Mouse (Mus musculus) midbrain, embryonic 15.5 days (tissue): ENCODE measurements around the gene Tgfbr1. TPM values are rescaled to one million over a fixed set of nuclear protein-coding genes. Genes with fewer than 3 reads are reported as not detected.

Experiments
- ATAC-seq: fragments of 200-750 bp; cut with Nextera tagmentation; replicated peaks from 2 replicates; pipeline ENCODE4 v1.8.0; 2017; ENCODE audit warnings: moderate TSS enrichment
- H3K27ac ChIP-seq: fragments of 300-500 bp; sonication (generic); 2 replicates; pipeline ENCODE4 v1.5.1; 2015; ENCODE audit warnings: mild to moderate bottlenecking, inconsistent platforms
- H3K27me3 ChIP-seq: fragments of 300-500 bp; sonication (generic); replicated peaks from 2 replicates; pipeline ENCODE4 v1.6.1; 2015; ENCODE audit warnings: inconsistent platforms
- H3K36me3 ChIP-seq: fragments of 300-500 bp; sonication (generic); replicated peaks from 2 replicates; pipeline ENCODE4 v1.6.1; 2015; ENCODE audit warnings: inconsistent platforms
- H3K4me1 ChIP-seq: fragments of 300-500 bp; sonication (generic); 2 replicates; pipeline ENCODE4 v1.6.1; 2015; ENCODE audit warnings: inconsistent platforms
- H3K4me2 ChIP-seq: fragments of 300-500 bp; sonication (generic); 2 replicates; pipeline ENCODE4 v1.6.1; 2015; ENCODE audit warnings: inconsistent platforms, mild to moderate bottlenecking, moderate library complexity
- H3K4me3 ChIP-seq: fragments of 300-500 bp; sonication (generic); 2 replicates; pipeline ENCODE4 v1.5.1; 2015; ENCODE audit warnings: mild to moderate bottlenecking, inconsistent platforms
- H3K9ac ChIP-seq: fragments of 300-500 bp; sonication (generic); 2 replicates; pipeline ENCODE4 v1.6.1; 2015; ENCODE audit warnings: mild to moderate bottlenecking, inconsistent platforms
- H3K9me3 ChIP-seq: fragments of 300-500 bp; sonication (generic); 2 replicates; pipeline ENCODE4 v1.6.1; 2016; ENCODE audit warnings: inconsistent platforms
- WGBS: fragments of 180-500 bp; shearing (Covaris S2); methylation state at CpG from one replicate; pipeline ENCODE4 v1.1.7; 2015; ENCODE audit warnings: mixed read lengths; 5-methylcytosine and 5-hydroxymethylcytosine counted together
- polyA plus RNA-seq: library from polyadenylated mRNA; unstranded; fragments of >200 nt; fragmentation: Nextera tagmentation; extraction: Ambion mirVana; gene quantifications from 2 replicates; pipeline ENCODE4 v1.2.1, GENCODE M21; 2015

The Tgfbr1 gene
- polyA plus RNA-seq, 1 experiment from 2014 or later, result 37.5 TPM

DNA sequence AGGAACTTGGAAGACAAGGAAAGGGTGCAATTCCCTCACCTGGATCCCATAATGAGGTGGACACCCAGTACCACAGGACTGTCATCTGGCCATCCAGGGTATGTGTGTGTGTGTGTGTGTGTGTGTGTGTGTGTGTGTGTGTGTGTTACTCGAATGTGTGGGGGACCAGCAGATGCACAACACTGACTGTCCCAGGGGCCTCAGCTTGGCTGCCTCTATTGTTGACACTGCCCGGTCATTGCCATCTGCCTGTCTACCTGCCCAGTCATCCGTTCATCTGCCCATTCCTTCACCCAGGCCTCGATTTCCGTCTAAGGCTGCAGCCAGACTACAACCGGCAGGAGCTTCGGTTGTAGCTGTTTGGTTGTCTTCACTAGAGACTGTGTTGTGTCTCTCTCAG, 79.7 kb downstream of the Tgfbr1 start:
- 75% methylated on average over 7 of the region's 7 CpGs for WGBS
- no peaks in the 10 kb centered on the region for H3K27me3 ChIP-seq
- H3K4me3 ChIP-seq, result no peak overlapping the region
- H3K9ac ChIP-seq, result no peak overlapping the region
- no peak overlapping the region for H3K4me2 ChIP-seq
- H3K4me1 ChIP-seq, result peaks cover 9% of the 10 kb centered on the region
- no peak for ATAC-seq
- no peaks in the 10 kb centered on the region for H3K36me3 ChIP-seq
- no peaks in the 10 kb centered on the region for H3K9me3 ChIP-seq
- H3K27ac ChIP-seq, result no peak overlapping the region

DNA sequence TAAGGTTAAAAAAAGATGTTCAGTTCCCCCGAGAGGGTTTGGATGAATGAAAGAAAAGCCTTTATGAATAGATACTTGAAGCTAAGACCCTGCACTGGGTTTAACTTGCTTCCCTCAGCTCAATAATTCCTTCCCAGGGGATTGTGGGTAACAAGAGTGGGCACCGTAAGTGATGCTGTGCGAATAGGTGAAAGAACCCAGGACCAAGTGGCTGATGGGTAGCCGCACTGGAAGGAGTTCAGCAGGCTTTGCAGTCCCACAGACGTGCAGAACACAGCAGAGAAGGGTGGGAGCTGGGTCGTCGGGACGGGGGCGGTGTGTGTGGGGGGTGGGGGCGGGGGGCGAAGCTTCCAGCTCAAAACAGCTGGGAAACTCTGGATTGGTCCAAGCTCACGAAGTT, 82.1 kb downstream of the Tgfbr1 start:
- Histone ChIP-seq H3K36me3 (no peaks in the 10 kb centered on the region), H3K9me3 (no peaks in the 10 kb centered on the region), H3K27me3 (no peaks in the 10 kb centered on the region), H3K4me1 (peaks cover 13% of the 10 kb centered on the region), H3K4me3 (no peak overlapping the region), H3K9ac (no peak overlapping the region), H3K27ac (no peak overlapping the region), H3K4me2 (no peak overlapping the region)
- 64% methylated on average over 12 of the region's 12 CpGs for WGBS
- ATAC-seq, result no peak

DNA sequence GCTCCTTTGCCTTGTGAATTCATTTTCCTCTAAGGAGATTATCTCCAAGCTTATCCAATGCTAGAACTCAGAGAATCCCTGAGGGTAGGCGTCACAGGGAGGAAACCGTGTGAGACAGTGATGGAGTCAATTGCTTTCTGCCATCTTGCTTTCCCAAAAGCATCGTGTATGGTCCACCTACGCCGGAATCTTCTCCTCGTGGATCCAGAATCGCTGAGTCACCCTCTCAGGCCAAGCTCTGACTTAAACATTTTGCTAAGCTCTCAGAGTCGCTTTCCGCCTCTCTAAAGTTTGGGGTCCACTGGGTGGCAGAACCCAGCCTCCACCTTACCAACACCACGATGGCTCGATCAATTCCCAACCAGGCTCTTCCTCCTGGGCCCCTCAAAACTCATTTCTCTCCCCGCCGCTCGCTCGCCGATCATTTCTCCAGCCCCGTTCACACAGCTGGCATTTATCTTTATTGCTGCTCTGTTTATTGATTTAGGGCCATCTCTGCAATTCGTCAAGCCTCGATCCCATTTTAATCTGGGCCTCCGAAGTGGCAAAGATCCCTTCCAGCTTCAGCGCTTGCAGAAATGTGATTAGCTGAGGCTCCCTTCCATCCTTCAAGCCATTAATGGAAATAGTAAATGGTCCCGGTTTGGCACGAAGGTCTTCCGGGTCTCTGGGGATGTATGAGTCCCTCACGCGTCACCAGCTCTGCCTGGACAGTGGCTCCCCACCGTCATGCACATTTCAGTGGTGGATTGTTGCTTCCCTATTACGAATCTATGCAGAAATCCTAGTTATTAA, 82.7 kb downstream of the Tgfbr1 start:
- Histone ChIP-seq H3K9ac (no peak overlapping the region), H3K27me3 (no peaks in the 10 kb centered on the region), H3K4me1 (peaks cover 13% of the 10 kb centered on the region), H3K36me3 (no peaks in the 10 kb centered on the region), H3K4me3 (no peak overlapping the region), H3K4me2 (no peak overlapping the region), H3K9me3 (no peaks in the 10 kb centered on the region), H3K27ac (no peak overlapping the region)
- 70% methylated on average over 28 of the region's 28 CpGs for WGBS
- ATAC-seq, result no peak

DNA sequence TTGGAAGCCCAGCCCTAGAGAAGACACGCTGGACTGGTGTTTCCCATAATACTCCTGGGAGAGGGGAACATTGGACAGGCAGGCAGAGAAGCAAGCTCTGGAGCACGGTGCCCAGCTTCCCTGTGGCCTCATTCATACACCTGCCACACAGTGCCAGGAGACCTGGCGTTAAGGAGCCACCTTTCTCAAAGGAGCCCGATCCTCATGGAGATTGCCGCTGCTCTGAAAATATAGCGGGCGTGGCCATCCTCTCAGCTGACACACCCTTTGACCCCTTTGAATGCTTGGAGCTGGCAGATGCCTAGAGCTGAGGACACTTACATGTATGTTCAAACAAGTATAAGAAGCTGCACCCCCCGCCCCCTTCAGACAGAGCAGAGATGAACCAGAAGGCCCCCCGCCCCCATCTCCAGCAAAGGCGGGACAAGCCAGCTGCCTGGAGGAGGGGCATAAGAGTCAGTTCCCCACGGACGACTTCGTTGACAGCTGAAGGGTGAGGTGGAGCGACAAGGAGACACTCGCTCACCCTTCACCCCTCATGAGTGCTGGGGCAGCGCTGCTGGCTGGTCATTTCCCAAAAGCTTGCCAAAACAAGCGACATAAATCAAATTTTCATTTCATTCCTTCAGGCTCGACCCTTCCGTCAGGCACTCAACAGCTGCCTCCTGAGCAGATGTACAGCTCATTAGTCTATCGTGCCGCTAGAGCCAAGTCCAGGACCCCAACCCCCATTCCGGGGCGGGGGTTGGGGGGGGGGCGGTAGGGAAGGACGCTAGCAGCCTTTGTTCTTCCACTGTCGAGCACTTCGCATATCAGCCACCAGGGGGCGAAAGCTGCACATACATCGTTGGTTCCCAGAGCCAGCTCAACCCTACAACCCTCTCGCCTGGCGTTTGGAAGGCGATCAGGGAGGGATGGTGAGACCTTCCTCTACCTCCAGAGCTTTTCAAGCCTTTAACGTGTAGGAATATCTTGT, 84.6 kb downstream of the Tgfbr1 start:
- peak overlapping the region; percentile 53 for H3K9ac ChIP-seq
- peak; percentile 87 for ATAC-seq
- peak overlapping the region; percentile 78 for H3K27ac ChIP-seq
- no peaks in the 10 kb centered on the region for H3K27me3 ChIP-seq
- H3K4me3 ChIP-seq, result peak overlapping the region; percentile 45
- no peaks in the 10 kb centered on the region for H3K9me3 ChIP-seq
- WGBS, result under 1% methylated on average over 33 of the region's 33 CpGs
- peaks cover 13% of the 10 kb centered on the region for H3K4me1 ChIP-seq
- no peaks in the 10 kb centered on the region for H3K36me3 ChIP-seq
- peak overlapping the region; percentile 88 for H3K4me2 ChIP-seq

DNA sequence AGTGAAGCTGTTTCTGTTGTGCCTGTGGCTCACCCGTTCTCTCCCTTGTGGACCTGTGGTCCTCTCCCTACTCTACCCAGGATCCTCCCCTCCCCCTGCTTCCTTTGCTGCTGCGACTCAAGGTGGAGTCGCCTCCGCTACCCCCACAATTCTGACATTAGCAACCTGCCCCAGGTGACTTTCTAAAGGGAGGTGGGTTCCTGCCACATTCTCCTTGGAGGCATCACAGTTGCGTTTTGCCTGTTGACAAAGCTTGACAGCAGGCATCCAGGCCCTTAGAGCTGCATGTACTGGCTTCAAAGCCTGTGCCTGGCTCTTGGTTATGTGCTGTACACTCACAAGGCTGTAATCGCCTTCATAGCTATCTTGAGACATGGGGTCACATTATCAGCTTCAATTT, 85.9 kb downstream of the Tgfbr1 start:
- Histone ChIP-seq H3K9me3 (no peaks in the 10 kb centered on the region), H3K27ac (no peak overlapping the region), H3K4me1 (peaks cover 13% of the 10 kb centered on the region), H3K9ac (no peak overlapping the region), H3K36me3 (no peaks in the 10 kb centered on the region), H3K27me3 (no peaks in the 10 kb centered on the region), H3K4me2 (no peak overlapping the region), H3K4me3 (no peak overlapping the region)
- WGBS, result 82% methylated on average over 6 of the region's 6 CpGs
- ATAC-seq, result no peak

DNA sequence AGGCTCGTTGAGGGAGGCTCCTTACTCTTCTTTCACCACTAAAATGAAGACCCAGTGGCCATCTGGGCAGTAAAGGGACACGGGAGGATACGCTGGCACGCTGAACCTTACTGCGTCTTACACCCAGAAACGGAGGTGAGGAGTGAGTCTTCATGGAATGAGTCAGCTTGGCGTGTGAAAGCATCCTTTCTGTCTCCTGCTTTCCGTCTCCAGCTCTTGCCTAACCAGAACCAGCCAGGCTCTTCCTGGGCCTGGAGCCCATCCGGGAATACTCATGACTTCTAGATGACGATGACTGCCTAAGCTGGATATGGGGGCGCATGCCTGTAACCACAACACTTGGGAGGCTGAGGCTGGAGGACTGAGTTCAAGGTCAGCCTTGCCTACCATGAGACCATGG, 87.9 kb downstream of the Tgfbr1 start:
- no peak overlapping the region for H3K9ac ChIP-seq
- H3K27ac ChIP-seq, result no peak overlapping the region
- no peak overlapping the region for H3K4me2 ChIP-seq
- peaks cover 13% of the 10 kb centered on the region for H3K4me1 ChIP-seq
- no peaks in the 10 kb centered on the region for H3K27me3 ChIP-seq
- no peaks in the 10 kb centered on the region for H3K36me3 ChIP-seq
- 90% methylated on average over 11 of the region's 11 CpGs for WGBS
- ATAC-seq, result no peak
- no peaks in the 10 kb centered on the region for H3K9me3 ChIP-seq
- H3K4me3 ChIP-seq, result no peak overlapping the region

DNA sequence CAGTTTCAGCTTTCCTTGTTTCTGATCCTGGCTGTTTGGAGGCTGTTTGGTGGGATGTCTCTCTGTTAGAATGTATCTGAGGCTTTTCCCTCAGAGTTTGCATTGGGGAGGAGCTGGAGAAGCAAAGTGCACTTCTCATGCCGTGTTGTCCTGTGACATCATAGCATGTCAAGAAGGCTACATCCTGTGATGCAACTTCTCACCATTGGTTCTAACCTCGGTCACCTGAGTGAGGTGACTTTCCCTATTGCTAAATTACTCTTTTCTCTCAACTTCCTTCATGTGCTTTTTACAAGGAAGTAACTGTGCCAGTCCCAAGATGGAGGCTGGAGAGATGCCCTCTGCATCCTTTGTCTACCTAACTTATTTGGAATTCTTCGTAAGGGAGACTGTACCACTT, 95.5 kb downstream of the Tgfbr1 start:
- Histone ChIP-seq H3K9me3 (no peaks in the 10 kb centered on the region), H3K4me2 (no peak overlapping the region), H3K27me3 (no peaks in the 10 kb centered on the region), H3K4me3 (no peak overlapping the region), H3K4me1 (0 out of 2 replicates have a peak, but pooled peaks cover 2% of the 10 kb centered on the region), H3K36me3 (no peaks in the 10 kb centered on the region), H3K27ac (no peak overlapping the region), H3K9ac (no peak overlapping the region)
- no peak for ATAC-seq
- 92% methylated on average over 3 of the region's 3 CpGs for WGBS

DNA sequence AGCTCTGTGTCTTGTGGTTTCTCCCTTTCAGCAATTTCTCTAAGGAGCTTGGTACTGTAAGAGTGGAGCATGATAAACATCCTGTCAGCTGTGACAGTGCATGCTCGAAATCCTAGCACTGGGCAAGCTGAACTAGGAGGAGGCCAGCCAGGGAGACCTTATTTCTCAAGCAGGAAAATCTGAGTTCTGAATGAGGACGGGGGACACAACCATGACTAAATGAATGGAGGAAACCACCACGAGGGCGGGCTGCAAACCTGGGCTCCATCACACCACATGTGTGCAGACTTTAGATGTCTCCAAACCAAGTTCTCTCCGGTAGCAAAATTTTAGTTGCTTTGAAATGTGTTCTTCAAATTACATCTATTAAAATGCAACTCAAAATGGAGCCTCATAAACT, 96.1 kb downstream of the Tgfbr1 start:
- Histone ChIP-seq H3K27me3 (no peaks in the 10 kb centered on the region), H3K27ac (no peak overlapping the region), H3K36me3 (no peaks in the 10 kb centered on the region), H3K4me2 (no peak overlapping the region), H3K9ac (no peak overlapping the region), H3K4me3 (no peak overlapping the region), H3K4me1 (0 out of 2 replicates have a peak, but pooled peaks cover 2% of the 10 kb centered on the region), H3K9me3 (no peaks in the 10 kb centered on the region)
- no peak for ATAC-seq
- 59% methylated on average over 5 of the region's 5 CpGs for WGBS

DNA sequence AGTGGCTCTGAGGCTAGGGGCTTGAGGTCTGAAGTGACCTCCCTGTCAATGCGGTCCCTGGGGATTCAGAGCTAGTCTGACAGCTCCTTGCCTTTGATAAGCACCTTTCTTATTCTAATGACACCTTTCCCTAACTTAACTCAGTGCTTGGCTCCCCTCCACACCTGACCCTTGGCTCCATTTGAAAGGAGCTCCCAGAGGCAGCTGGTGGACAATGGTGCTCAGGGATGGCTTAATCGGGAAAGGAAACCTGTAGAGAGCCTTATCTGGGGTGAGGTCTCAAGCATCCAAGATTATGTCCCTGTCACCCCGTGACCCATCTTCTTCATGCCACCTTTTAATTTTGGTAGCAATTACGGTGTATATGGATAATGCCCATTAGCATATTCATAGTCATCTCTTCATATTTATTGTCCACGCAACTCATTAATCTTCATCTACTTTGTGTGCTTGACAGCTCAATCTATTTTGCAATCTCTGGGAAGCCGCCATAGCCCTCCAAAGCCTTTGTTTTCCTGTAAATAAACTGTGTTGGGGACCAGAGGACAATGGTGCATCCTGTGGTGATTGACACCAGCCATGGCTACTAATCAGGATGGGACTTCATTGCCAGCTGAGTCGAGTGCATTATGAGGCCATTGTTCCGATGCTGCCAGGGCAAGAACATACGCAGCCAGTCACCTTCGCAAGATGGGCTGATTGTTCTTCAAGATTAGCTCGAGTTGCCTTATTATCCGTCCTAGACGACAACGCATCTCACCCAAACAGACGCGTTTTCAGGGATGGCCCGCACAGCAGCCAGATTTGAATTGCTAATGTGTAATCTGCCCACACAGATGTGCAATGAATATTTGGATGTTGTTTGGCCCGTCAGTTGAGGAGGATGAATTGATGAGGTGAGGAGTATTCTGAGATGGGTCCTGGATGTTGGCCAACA, 96.8 kb downstream of the Tgfbr1 start:
- 12% methylated on average over 18 of the region's 18 CpGs for WGBS
- no peaks in the 10 kb centered on the region for H3K9me3 ChIP-seq
- no peaks in the 10 kb centered on the region for H3K27me3 ChIP-seq
- H3K4me3 ChIP-seq, result no peak overlapping the region
- H3K36me3 ChIP-seq, result no peaks in the 10 kb centered on the region
- H3K9ac ChIP-seq, result no peak overlapping the region
- H3K4me1 ChIP-seq, result 0 out of 2 replicates have a peak, but pooled peaks cover 2% of the 10 kb centered on the region
- ATAC-seq, result no peak
- peak overlapping the region; percentile 21; the same call in 1 of the 2 replicates for H3K4me2 ChIP-seq
- H3K27ac ChIP-seq, result no peak overlapping the region
